Mouse (Mus musculus) C2C12 (cell line): ENCODE measurements around the gene Jagn1. TPM values are rescaled to one million over a fixed set of nuclear protein-coding genes. Genes with fewer than 3 reads are reported as not detected.

Source experiments
- H3K27me3 ChIP-seq: one replicate; pipeline ENCODE4 v1.6.1; 2011; ENCODE audit not compliant: control insufficient read depth, insufficient read depth, insufficient read length
- H3K36me3 ChIP-seq: one replicate; pipeline ENCODE4 v1.6.1; 2011; ENCODE audit not compliant: control insufficient read depth, insufficient read depth
- H3K4me3 ChIP-seq: one replicate; pipeline ENCODE4 v1.5.1; 2011; ENCODE audit warnings: mild to moderate bottlenecking, control low read depth; ENCODE audit not compliant: poor library complexity, insufficient read depth, severe bottlenecking
- H3K79me2 ChIP-seq: one replicate; pipeline ENCODE4 v1.6.1; 2011; ENCODE audit not compliant: control insufficient read depth, insufficient read depth
- H3K79me3 ChIP-seq: one replicate; pipeline ENCODE4 v1.6.1; 2011; ENCODE audit warnings: low read depth, control low read depth
- H3ac ChIP-seq: one replicate; pipeline ENCODE3; 2011; ENCODE audit warnings: low read depth; ENCODE audit not compliant: control insufficient read depth, insufficient read length
- CEBPB ChIP-seq: IDR thresholded peaks from one replicate; pipeline ENCODE4 v1.6.1; 2011; ENCODE audit warnings: low read depth, mild to moderate bottlenecking, control low read depth, moderate library complexity
- CTCF ChIP-seq: IDR thresholded peaks from one replicate; pipeline ENCODE4 v1.5.1; 2011; ENCODE audit not compliant: control insufficient read depth, insufficient read depth, insufficient read length
- FOSL1 ChIP-seq: IDR thresholded peaks from one replicate; pipeline ENCODE4 v1.8.0; 2011; ENCODE audit warnings: mild to moderate bottlenecking, low read length; ENCODE audit not compliant: poor library complexity, insufficient read depth, severe bottlenecking
- MAX ChIP-seq: IDR thresholded peaks from one replicate; pipeline ENCODE4 v1.6.1; 2011; ENCODE audit warnings: mild to moderate bottlenecking, control low read depth
- MYOD1 ChIP-seq: IDR thresholded peaks from one replicate; pipeline ENCODE4 v1.6.1; 2011; ENCODE audit warnings: low read depth; ENCODE audit not compliant: control insufficient read depth, insufficient read length
- MYOG ChIP-seq: IDR thresholded peaks from one replicate; pipeline ENCODE4 v1.6.1; 2011; ENCODE audit not compliant: control insufficient read depth, insufficient read length; ENCODE audit errors: extremely low read depth
- USF1 ChIP-seq: IDR thresholded peaks from one replicate; pipeline ENCODE4 v1.6.1; 2011; ENCODE audit warnings: low read depth, mild to moderate bottlenecking, control low read depth, moderate library complexity
- polyA plus RNA-seq: library from polyadenylated mRNA; unstranded; fragments of >200 nt; fragmentation: generic; extraction: Trizol; gene quantifications from one replicate; pipeline ENCODE4 v1.2.1, GENCODE M21; 2012; ENCODE audit warnings: missing spikeins

Gene Jagn1
- polyA plus RNA-seq, 1 experiment: 76.4 TPM

DNA sequence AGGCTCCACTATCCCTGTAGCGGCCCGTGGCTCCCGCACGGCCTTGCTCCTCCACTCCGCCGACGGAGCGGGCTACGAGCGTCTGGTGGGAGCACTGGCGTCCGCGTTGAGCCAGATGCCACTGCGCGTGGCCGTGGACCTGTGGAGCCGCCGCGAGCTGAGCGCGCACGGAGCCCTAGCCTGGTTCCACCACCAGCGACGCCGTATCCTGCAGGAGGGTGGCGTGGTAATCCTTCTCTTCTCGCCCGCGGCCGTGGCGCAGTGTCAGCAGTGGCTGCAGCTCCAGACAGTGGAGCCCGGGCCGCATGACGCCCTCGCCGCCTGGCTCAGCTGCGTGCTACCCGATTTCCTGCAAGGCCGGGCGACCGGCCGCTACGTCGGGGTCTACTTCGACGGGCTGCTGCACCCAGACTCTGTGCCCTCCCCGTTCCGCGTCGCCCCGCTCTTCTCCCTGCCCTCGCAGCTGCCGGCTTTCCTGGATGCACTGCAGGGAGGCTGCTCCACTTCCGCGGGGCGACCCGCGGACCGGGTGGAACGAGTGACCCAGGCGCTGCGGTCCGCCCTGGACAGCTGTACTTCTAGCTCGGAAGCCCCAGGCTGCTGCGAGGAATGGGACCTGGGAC lies 40.2 kb downstream of the Jagn1 start:
- no peak for TF ChIP-seq MAX
- no peak for TF ChIP-seq FOSL1
- TF ChIP-seq MYOG: no peak
- no peak for TF ChIP-seq USF1
- TF ChIP-seq CTCF: no peak
- TF ChIP-seq MYOD1: no peak
- TF ChIP-seq CEBPB: no peak
- Histone ChIP-seq H3K79me3 (no peaks in the 10 kb centered on the region), H3K4me3 (no peak overlapping the region), H3K27me3 (no peaks in the 10 kb centered on the region), H3ac (no peak overlapping the region), H3K36me3 (no peaks in the 10 kb centered on the region), H3K79me2 (no peaks in the 10 kb centered on the region)

DNA sequence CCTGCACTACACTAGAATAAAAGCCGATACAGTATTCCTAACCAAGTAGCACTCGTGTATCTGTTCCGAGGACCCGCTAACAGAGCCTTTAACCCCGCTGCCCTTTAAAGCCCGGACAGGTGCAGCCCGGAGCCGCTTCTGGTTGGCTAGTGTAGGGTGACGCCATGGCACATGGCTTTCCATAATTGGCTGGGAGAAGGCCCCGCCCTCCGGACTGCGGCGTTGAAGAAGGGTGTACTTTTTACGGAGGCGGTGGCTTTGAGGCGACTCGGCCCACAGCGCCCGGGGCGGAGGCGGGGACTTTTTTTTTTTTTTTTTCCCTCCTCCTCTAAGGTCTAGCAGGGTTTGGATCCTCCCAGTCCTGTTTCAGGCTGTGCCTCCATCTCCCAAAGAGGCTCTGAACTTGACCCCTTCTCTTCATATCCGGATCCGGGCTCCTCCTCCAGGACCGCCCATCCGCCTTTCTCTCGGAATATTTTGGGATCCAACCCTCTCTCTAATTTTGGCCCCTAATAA lies 40.8 kb downstream of the Jagn1 start, which contains the start of gene Creld1:
Creld1 (plus strand) TSS at position 198 of the 516 bp plus-strand sequence.
- Histone ChIP-seq H3K36me3 (peaks cover 3% of the 10 kb centered on the region), H3K79me2 (no peaks in the 10 kb centered on the region), H3ac (peak within 1 kb of the TSS; percentile 24), H3K4me3 (peak within 1 kb of the TSS; percentile 14), H3K27me3 (no peaks in the 10 kb centered on the region), H3K79me3 (no peaks in the 10 kb centered on the region)
- TF ChIP-seq MYOD1: no peak
- TF ChIP-seq CTCF: no peak
- TF ChIP-seq MYOG: no peak
- TF ChIP-seq MAX: no peak
- TF ChIP-seq FOSL1: no peak
- no peak for TF ChIP-seq CEBPB

DNA sequence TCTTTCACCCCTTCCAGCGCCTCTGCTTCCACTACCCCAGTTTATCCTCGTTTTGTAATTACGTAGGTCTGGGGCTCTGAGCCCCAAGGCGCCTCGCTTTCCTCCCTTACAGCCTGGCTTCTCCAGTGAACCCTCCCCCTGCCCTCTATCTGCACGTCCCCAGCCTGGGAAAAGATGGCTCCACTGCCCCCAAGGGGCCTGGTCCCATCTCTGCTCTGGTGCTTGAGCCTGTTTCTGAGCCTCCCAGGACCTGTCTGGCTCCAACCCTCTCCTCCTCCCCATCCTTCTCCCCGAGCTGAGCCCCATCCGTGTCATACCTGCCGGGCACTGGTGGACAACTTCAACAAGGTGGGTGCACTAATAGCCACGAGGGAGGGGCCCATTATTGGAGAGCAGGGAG lies 41.4 kb downstream of the Jagn1 start:
- TF ChIP-seq FOSL1 (no peak), CTCF (no peak), CEBPB (no peak), USF1 (no peak)
- peak overlapping the region; percentile 14 for H3K4me3 ChIP-seq

DNA sequence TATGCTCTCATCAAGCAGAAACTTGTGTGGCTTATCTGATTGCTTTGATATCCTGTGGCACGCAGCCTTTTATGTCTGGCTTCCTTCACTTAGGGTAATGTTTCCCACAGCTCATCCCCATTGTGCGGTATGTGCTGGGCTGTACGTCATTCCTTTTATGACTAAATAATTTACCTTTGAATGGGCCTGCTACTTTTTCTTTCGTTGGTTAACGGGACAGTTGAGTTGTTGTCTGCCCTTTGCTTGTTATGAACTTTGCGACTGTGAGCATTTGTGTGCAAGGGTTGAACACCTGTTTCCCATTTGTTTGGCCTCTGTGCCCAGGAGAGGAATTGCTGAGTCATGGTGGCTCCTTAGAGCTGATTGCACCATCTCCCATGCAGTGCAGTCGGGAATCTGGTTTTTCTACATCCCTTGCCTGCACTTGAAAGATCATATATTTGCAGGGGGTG lies 44.8 kb downstream of the Jagn1 start:
- Histone ChIP-seq H3K36me3 (peaks cover 16% of the 10 kb centered on the region), H3K79me2 (no peaks in the 10 kb centered on the region), H3K27me3 (no peaks in the 10 kb centered on the region), H3K4me3 (no peak overlapping the region), H3K79me3 (no peaks in the 10 kb centered on the region), H3ac (no peak overlapping the region)
- TF ChIP-seq MAX (no peak), USF1 (no peak), CEBPB (peak; percentile 95), MYOG (no peak), FOSL1 (no peak), MYOD1 (peak; percentile 81), CTCF (no peak)

More for the DNA sequence above, 41.4 kb downstream of the Jagn1 start:
- Histone ChIP-seq H3K36me3 (peaks cover 9% of the 10 kb centered on the region), H3K79me3 (no peaks in the 10 kb centered on the region), H3K27me3 (no peaks in the 10 kb centered on the region), H3ac (peak overlapping the region; percentile 24), H3K79me2 (no peaks in the 10 kb centered on the region)

DNA sequence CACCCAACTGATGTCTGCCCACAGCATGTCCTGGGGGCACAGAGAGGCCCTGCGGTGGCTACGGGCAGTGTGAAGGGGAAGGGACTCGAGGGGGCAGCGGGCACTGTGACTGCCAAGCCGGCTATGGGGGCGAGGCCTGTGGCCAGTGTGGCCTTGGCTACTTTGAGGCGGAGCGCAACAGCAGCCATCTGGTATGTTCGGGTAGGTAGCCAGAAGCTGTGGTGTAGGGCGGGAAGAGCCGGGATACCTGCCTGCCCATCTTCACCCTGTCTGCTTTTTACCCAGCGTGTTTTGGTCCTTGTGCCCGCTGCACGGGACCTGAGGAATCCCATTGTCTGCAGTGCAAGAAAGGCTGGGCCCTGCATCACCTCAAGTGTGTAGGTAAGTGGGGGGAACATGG lies 47.0 kb downstream of the Jagn1 start:
- peaks cover 16% of the 10 kb centered on the region for H3K36me3 ChIP-seq
- H3ac ChIP-seq: no peak overlapping the region
- H3K79me2 ChIP-seq: no peaks in the 10 kb centered on the region
- no peaks in the 10 kb centered on the region for H3K27me3 ChIP-seq
- TF ChIP-seq MYOD1 (no peak), USF1 (no peak), FOSL1 (no peak), CEBPB (no peak), CTCF (no peak), MAX (no peak), MYOG (no peak)
- H3K4me3 ChIP-seq: no peak overlapping the region
- no peaks in the 10 kb centered on the region for H3K79me3 ChIP-seq

DNA sequence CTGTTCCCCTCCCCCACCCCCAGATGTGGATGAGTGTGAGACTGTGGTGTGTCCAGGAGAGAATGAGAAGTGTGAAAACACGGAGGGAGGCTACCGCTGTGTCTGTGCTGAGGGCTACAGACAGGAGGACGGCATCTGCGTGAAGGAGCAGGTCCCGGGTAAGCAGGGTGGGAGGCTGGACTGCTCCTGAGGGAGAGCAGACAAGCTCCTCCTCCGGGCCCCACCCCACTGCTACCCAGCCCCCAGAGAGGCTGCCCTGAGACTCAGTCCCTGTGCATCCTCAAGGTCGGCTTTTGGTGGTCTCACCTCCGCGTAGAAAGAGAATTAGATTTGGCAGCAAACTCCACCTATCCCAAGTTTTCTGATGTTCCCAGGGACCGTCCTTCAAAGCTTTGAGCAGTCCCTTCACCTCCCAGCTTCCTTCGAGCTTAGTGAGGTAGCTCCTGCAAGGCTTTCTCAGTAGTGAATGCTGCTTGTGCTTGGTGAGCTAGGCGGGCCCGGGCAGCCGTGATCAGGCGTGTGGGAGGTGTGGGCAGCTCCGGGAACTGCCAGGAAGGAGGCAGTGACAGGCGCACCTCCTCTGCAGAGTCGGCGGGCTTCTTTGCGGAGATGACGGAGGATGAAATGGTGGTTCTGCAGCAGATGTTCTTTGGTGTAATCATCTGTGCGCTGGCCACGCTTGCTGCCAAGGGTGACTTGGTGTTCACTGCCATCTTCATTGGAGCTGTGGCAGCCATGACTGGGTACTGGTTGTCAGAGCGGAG lies 49.9 kb downstream of the Jagn1 start:
- H3K79me3 ChIP-seq: no peaks in the 10 kb centered on the region
- no peak overlapping the region for H3ac ChIP-seq
- no peak overlapping the region for H3K4me3 ChIP-seq
- TF ChIP-seq USF1: no peak
- no peak for TF ChIP-seq CTCF
- TF ChIP-seq MYOD1: no peak
- TF ChIP-seq CEBPB: no peak
- TF ChIP-seq MYOG: no peak
- no peak for TF ChIP-seq FOSL1
- TF ChIP-seq MAX: no peak
- no peaks in the 10 kb centered on the region for H3K27me3 ChIP-seq
- peaks cover 16% of the 10 kb centered on the region for H3K36me3 ChIP-seq
- H3K79me2 ChIP-seq: no peaks in the 10 kb centered on the region
